Mouse (Mus musculus): ENCODE data around the gene Sgta.
"Not testable (repeated sequence)": the region's sequence is repeated elsewhere in the genome, so short reads cannot be mapped to it uniquely, and the experiment has no call there.

Gene Sgta

DNA sequence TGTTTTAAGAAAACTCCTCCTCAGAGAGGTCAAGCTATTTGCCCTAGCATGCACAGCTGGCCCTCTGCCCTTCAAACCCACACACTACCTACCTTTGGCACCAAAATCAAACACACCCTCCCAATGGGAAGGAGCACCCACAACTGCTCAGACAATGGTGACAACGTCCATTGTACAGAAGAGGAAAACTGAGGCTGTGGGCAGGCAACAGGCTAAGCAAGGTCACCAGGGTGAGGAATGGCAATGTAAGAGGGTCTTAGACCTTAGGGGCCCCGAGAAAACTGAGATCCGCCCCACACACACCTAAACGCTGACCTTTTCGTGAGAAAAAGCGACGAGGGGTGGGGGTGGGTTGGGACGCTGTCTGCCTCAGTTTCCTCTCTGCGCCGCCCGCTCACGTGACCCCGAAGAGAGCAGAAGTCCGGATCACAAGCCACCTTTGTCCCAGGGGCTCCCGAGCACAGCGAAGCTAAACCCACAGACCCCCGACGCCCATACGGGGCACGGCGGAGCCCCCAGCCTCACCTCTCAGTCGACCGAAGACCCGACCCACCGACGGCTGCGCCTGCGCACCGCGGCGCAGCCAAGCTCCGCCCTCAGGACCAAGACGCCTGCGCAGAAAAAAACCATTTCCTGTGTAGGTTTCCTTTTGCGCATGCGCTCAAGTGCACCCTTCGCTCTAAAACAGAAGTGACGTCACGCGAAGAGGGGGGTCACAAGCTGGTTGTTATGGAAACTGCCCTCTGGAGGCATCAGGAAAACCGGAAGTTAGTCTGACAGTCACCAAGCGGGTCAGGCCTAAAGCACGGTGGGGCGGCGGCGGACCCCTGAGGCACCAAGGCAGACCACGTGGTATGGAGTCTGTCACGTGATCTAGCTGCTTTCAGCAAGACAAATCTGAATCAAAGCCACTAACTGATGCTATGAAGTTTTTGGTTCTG lies at the start of gene Sgta:
Gene Sgta, minus strand, starts transcription at position 579 of the 941 bp plus-strand sequence.
- DNase-seq (ENCODE audit: low spot score), result peak; percentile 100

DNA sequence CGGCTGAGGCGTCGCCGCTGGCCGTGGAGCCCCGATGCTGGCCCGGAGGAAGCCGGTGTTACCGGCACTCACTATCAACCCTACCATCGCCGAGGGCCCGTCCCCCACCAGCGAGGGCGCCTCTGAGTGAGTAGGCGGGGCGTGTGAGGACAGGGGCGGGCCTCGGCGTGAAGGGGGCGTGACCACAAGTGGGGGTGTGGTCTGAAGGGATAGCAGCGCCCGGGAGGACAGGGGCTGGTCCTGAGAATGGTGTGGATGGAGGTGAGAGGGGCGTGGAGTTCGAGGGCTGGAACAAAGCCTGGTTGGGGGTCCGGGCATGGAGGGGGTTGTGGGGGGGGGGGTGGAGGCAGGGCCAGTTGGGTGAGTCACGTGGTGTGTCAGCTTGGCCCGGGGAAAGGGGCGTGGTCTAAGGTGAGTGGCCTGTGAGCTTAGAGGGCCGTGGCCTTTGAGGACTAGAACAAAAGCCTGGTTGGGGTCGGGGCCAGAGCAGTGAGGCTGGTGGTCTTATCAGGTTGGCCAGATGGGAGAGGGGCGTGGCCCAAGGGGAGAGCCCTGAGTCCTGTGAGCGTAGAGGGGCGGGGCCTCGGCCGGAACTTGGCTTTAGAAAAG lies 46.2 kb upstream of the Sgta start:
- DNase-seq (ENCODE audit: low spot score), result peak; percentile 89

DNA sequence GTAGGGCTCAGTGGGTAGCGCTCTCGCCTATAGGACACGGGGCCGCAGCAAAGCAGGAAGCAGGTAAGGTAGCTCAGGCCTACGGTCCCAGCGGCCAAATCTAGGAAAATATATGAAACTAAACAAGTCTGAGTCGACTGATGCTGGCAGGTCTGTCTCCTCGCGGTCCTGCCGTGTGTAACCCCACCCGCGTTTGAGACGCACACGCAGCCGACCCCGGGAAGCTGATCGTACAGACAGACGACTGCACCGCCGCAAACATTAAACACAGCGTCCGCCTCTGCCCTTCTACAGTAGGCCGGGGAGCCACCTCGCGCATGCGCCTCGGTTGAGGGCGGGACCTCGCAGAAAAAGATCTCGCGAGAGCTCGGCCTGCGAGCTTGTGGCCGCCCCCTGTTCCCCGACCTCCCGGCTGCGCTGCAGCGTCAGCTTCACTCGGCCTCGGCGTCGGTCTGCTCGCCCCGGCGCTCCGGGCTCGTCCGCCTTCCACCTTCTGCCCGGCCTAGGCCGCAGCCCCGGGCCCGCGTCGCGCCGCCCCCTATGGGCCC lies 45.7 kb upstream of the Sgta start, which contains the start of gene Map2k2:
Gene Map2k2, plus strand, starts transcription at position 351 of the 548 bp plus-strand sequence.
- DNase-seq (ENCODE audit: low spot score), result peak; percentile 97

DNA sequence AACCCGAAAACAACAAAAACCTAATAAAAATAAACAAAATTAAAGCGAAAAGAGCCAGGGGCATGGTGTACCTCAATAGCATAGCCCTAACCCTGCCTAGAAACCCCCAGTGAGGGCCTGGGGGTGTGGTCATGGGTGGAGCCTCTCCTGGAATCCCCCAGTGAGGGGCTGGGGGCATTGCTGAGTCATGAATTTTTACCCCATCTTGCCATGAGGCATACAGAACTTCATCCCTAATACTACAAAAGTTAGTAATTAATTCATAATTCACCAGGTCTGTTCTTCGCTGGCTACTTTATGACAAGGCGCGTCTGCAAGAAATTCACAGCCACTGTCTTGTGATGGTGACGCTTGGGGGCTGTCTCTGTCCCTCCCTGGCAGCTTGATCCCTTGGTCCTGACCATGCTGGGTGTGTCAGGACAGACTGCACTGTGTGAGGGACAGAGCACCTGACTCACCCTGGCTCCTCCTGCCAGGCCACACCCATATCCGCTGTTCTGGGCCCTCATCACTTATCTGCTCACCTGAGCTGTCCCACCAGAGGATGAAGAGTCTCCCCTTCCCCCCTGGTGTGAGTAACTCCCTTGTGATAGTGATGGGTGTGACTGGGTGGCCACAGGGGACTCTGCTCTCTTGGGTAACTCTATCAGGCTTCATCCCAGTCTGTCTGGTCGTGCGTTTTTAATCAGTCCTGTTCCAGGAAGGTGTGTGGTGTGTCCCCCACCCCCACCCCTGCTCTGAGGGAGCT lies 35.1 kb upstream of the Sgta start:
- no peak for DNase-seq (ENCODE audit: low spot score)

DNA sequence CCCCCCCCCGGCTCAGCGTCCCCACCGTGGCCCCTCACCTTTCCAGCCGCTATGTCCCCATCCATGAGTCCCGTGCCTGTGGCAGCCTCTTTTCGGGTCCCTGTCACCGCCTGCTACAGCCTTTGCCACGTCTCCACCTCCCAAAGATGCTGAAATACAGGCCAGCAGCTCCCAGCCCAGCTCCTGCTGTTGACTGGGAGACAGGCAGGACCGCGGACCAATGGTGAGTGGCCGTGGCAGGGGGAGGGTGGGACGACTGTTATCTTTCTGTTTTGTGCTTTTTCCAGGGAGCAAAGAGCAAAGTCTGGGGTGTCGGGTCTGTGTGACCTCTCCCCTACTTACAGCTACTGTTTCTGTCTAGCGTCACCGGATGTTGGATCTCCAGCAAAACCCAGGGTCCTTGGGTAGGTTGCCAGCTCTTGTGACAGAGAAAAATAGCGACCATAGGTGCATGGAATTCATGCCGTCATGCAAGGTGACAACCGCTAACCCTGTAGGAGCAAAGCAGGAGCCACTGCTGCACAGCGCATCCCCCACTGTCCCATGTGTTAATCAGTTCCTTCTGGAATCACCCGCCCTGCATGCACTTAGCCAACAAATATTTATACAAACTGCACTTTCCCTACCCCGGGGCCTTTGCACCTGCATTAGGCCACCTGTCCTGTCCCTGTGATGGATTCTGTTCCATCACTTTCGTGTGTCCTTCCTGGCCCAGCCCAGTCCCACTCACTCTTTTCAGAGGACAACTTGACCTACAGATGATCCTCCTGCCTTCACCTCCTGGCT lies 32.7 kb upstream of the Sgta start:
- no peak for DNase-seq (ENCODE audit: low spot score)

DNA sequence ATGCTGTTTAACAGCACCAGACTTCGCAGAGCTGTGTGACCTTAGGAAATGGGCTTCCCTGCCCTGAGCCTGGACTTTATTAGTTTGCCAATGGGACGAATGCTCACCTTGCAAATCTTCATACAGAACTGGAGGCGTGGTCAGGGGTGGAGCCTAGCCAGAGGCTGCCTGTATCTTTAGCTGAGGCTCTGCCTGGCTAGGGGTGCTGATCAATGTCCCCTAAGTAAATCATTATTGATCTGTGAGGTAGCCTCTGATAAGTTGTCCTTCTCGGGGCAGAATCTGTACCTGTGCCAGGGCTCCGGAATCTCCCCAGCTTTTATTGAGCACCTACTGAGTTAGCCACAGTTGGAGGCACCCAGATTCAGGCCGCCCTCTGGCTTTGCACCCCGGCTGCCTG lies 30.6 kb upstream of the Sgta start:
- DNase-seq (ENCODE audit: low spot score), result no peak

DNA sequence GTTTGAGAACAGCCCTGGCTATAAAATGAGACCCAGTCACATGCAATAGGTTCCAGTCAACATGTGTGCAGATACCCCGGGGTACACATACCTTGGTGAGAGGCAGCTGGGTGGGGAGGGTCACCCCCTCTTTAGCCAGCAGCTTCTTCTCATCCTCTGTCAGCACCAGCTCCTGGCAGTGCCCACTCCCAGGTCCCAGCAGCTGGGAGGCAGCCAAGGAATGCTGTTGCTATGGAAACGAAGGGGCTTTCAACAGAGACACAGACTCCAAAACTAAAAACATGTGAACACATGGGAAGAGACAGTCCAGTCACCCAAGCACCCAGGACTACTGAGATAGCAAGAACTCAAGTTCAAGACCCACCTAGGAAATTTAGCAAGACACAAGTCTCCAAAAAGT lies 29.2 kb upstream of the Sgta start:
- no peak for DNase-seq (ENCODE audit: low spot score)

DNA sequence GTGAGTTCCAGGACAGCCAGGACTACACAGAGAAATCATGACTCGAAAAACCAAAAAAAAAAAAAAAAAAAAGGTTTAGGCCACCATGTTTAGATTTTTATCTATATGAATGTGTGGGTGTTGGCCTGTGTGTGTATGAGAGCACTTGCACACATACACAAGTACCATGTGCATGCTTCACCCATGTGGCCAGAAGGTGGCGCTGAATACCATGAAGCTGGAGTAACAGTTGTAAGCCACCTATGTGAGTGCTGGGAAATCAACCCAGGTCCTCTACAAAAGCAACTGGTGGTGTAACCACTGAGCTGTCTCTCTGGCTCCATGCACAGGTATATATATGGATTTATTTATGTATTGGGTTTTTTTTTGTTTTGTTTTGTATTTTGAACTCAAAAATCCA lies 27.0 kb upstream of the Sgta start:
- DNase-seq (ENCODE audit: low spot score), result no peak

DNA sequence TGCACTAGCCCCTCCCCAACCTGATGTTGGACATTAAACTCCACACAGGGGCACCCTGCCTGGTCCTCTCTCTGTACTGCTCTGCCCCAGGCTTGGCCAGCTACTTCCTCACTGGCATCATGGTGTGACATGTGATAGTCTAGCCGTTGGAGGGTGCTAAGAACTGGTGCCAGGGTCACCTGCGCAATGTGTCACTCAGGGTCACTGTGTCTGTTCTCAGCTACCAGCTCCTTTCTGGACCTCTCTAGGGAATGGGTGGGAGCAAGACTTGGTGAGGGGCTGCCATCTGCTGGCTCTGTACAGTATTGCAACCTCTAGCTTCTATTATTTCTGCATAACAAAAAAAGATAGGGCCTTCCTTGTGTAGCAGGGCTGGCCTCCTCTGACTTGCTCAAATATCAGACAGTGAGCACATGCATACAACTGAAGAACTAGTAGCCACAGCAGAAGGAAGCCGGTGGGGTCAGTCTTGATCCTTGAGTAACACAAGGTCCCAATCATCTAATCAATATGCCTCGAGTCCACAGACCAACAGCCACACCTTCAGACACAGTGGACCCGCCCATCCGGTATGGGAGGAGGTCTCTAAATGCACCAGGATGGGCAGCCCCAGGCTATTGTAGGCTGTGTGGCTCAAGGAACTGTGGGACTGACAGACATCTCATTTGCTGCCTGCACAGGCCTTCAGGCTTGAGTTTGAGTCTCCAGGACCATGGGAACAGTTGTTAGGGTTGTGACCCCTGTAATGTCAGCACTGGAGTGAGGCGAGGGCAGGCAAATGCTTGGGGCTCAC lies 22.4 kb upstream of the Sgta start:
- DNase-seq (ENCODE audit: low spot score), result peak; percentile 73

DNA sequence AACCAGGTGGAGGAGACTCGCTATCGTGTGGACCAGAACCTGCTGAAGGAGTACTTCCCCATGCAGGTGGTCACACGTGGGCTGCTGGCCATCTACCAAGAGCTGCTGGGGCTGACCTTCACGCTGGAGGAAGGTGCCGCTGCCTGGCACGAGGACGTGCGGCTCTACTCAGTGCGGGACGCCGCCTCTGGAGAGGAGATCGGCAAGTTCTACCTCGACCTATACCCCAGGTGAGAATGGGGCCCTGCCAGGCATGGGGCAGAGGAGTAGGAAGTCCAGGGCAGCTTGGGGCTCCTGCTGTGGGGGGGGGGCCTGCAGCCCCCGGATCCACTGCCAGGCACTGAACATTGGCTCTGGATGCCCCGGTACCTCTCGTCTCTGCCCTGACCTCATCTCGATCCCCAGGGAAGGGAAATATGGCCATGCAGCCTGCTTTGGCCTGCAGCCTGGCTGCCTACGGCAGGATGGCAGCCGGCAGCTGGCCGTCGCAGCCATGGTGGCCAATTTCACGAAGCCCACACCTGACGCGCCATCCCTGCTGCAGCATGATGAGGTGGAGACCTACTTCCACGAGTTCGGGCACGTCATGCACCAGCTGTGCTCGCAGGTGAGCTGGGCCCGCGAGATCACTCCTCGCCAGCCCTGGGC lies 20.2 kb upstream of the Sgta start:
- no peak for DNase-seq (ENCODE audit: low spot score)

DNA sequence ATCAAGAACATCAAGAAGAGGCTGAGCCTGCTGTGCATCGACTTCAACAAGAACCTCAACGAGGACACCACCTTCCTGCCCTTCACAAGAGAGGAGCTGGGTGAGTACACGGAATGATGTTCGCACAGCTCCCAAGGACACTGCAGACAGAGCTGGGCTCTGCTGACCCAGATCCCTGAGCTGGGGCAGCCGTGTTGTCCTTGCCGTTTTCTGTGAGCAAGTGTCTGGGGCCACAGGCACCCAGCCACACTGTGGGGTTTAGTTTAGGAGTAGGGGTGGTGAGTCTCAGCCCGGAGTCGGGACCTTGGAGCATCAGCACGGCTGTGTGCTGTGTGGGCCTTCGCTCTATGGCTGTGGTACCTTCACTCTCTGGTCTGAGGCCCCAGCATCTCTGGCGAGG lies 17.9 kb upstream of the Sgta start:
- DNase-seq (ENCODE audit: low spot score), result no peak

DNA sequence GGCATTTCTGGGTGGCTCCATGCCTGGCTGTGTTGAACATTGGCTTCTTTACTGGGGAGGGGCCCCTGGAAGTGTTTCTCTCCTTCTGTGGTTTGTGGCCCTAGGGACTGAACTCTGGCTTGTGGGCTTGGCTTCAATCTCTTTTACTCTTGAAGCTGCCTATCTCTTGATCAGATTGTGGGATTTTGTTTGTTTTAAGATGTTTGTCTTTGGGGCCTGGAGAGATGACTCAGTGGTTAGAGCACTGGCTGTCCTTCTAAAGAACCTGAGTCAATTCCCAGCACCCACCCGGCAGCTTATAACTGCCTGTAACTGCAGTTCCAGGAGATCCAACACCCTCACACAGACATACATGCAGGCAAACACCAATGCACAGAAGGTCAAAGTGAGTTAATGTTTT lies 16.4 kb upstream of the Sgta start:
- no peak for DNase-seq (ENCODE audit: low spot score)

DNA sequence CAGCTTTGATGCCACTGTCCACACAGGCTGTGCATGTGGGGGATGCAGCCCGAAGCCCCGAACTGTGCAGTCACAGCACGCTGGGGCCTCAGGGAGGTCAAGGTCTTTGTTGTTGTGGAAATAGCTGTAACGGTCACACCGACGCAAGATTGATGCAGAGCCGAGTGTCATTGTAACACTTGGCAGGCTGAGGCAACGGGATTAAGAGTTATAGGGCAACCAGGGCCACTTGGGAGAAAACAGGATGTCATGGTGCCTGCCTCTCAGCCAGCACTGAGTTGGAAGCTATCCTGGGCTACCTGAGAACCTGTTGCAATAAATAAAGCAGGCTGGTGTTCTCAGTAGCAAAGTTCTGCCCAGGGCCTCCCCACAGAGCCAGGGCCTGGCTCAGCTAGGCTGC lies 15.8 kb upstream of the Sgta start:
- DNase-seq (ENCODE audit: low spot score), result no peak

DNA sequence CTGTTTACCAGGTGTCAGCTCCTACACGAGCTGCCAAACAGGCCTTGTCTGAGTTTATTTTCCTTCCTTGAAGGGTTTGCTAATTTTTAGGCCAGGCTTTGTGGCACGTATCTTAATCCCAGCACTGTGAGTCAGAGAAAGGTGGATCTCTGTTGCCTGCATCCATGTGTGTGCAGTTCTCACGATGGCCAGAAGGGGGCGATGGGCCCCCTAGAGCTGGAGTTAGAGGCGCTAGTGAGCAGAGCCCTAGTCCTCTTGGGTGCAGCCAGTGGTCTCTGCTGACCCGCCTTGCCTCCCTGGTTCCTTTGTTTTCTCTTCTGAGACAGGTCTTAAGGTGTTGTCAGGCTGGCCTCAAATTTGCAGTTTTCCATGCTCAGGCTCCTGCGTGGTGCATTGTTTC lies 13.5 kb upstream of the Sgta start:
- no peak for DNase-seq (ENCODE audit: low spot score)

DNA sequence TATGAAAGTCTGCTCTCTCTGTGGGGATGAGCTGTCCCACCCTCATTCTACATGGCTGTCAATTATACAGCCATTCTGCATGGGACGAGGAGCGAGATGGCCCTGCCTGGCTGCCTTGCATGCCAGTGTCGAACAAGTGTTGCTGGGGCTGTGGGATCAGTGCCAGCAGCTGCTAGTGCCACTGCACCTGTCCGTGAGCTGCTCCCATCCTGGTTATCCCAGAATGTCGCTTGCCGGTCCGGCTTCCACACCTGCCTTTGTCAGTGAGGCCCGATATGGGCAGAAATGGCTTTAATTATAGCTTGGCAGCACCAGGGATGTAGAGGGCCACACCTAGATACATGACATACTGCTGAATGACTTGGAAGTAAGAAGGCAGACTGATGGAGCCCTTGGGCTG lies 12.3 kb upstream of the Sgta start:
- DNase-seq (ENCODE audit: low spot score), result no peak

DNA sequence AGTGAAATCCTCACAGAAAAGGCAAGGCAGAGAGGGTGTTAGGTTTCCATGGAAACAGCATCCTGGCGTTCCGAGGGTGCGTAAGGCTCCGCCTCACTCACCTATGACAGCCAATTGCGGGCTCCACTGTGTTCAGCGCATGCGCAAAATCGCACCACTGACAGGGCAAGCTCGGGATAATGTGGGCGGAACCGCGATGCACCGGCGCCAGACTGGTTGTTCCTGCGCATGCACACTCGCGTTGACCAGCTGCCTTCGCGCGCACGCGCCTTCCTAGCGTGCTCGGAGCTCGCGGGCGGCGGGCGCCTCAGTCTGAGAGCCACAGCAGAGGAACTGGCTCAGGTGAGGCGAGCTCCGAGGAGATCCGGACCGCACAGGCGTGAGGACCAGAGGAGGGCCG lies 9.9 kb upstream of the Sgta start, which contains the start of gene Thop1:
Gene Thop1, plus strand, starts transcription at position 200 of the 400 bp plus-strand sequence.
- DNase-seq (ENCODE audit: low spot score), result peak; percentile 98

DNA sequence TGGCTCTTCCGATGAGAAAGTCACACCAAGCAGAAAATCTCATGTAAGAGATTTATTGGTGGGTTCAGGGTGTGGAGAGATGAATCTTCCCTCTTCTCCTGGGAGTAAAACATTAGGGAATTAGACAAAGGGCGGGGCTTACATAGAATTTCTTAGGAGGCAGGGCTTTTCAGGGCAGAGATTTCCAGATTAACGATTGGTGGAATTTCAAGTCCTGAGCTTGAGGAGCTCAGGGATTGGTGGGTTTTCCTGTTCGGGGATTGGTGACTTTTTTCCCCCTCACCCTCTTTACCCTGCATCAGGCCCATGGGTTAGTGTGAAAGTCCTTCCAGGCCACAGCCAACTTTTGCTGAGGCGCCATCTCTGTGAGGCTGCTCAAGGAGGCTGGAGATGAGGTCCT lies 8.7 kb upstream of the Sgta start:
- no peak for DNase-seq (ENCODE audit: low spot score)

DNA sequence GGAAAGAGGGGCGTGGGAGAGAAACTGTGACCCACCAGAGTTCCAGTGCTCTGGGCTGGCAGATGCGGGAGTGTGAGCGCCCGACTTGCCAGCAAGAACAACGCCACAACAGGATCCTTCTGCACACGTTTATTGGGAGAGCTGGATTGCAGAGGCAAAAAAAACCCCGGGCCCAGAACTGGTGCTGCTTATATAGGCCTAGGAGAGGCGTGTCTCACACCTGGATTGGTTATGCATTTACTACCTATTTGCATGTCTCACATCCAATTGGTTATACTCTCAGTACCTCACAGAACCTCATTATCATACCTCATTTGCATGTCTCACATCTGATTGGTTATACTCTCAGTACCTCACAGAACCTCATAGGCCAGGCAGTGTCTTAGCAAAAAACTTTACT lies 4.5 kb upstream of the Sgta start:
- not testable (repeated sequence) for DNase-seq (ENCODE audit: low spot score)

DNA sequence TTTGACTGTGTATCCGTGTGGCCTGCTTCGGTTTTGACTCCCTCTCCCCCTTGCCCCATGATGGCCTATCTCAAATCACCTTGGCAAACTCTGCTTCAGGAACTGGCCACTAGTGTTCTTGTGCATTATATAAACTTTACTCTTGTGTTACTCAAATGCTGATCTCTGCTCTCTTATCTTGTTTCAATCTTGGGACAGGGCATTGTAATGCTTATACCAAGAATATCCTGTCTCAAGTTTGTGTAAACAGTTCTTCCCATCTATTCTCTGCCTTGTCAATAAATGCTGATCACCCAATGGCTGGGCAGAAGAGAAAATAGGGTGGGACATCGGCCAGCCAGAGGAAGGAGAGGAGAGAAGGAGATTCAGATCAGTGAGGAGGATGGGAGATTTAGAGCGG lies 2.7 kb upstream of the Sgta start:
- DNase-seq (ENCODE audit: low spot score), result no peak

DNA sequence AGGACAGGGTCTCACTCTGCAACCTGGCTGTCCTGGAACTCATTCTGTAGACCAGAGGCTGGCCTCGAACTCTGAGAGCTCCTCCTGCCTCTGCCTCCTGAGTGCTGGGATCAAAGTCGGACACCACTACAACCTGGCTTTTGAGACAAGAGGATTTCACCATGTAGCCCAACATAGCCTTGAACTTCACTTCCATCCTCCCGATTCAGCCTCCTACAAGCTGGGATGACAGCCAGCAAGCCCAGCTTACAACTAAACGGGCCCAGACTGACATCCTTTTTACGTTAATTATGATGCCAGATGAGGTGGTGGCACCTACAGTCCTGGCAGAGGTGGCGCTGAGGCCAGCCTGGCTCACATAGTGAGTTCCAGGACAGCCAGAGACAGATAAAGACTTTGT lies 1.1 kb downstream of the Sgta start:
- no peak for DNase-seq (ENCODE audit: low spot score)
